Mouse (Mus musculus) lung, embryonic 16.5 days (tissue): ENCODE results near the gene Cbarp. TPM values are rescaled to one million over a fixed set of nuclear protein-coding genes. Genes with fewer than 3 reads are reported as not detected.

Experiments used
- ATAC-seq: fragments of 200-750 bp; cut with Nextera tagmentation; 2 replicates; pipeline ENCODE4 v1.8.0; 2017; ENCODE audit warnings: low read depth, mild to moderate bottlenecking, moderate library complexity
- H3K27ac ChIP-seq: fragments of 300-500 bp; sonication (generic); 2 replicates; pipeline ENCODE4 v1.5.1; 2014; ENCODE audit warnings: mild to moderate bottlenecking, control low read depth, low read length
- H3K27me3 ChIP-seq: fragments of 300-500 bp; sonication (generic); 2 replicates; pipeline ENCODE4 v1.6.1; 2014; ENCODE audit warnings: low read depth, low read length, mixed read lengths; ENCODE audit not compliant: control insufficient read depth, insufficient read depth
- H3K36me3 ChIP-seq: fragments of 300-500 bp; sonication (generic); 2 replicates; pipeline ENCODE4 v1.6.1; 2014; ENCODE audit warnings: low read length; ENCODE audit not compliant: control insufficient read depth, insufficient read depth
- H3K4me1 ChIP-seq: fragments of 300-500 bp; sonication (generic); replicated peaks from 2 replicates; pipeline ENCODE4 v1.6.1; 2014; ENCODE audit warnings: low read length, mixed read lengths; ENCODE audit not compliant: control insufficient read depth, insufficient read depth
- H3K4me2 ChIP-seq: fragments of 300-500 bp; sonication (generic); 2 replicates; pipeline ENCODE4 v1.6.1; 2014; ENCODE audit warnings: low read depth, low read length, control low read depth
- H3K4me3 ChIP-seq: fragments of 300-500 bp; sonication (generic); 2 replicates; pipeline ENCODE4 v1.5.1; 2014; ENCODE audit warnings: mild to moderate bottlenecking, low read length, control low read depth
- H3K9ac ChIP-seq: fragments of 300-500 bp; sonication (generic); 2 replicates; pipeline ENCODE4 v1.6.1; 2014; ENCODE audit warnings: low read length, control low read depth
- H3K9me3 ChIP-seq: fragments of 300-500 bp; sonication (generic); 2 replicates; pipeline ENCODE4 v1.6.1; 2016; ENCODE audit warnings: low read length; ENCODE audit not compliant: control insufficient read depth
- WGBS: fragments of 180-500 bp; shearing (Covaris S2); extraction: QIAGEN DNeasy Blood & Tissue Kit; methylation state at CpG from one replicate; pipeline ENCODE4 v1.1.7; 2014; 5-methylcytosine and 5-hydroxymethylcytosine counted together
- polyA plus RNA-seq: library from polyadenylated mRNA; unstranded; fragments of >200 nt; fragmentation: Nextera tagmentation; extraction: Ambion mirVana; gene quantifications from 2 replicates; pipeline ENCODE4 v1.2.1, GENCODE M21; 2015

The Cbarp gene
- polyA plus RNA-seq, 1 experiment from 2014 or later: 3.9 TPM

GRCm38 (mm10) chr10:80159021-80159560 lies 18.5 kb upstream of the Cbarp start:
- H3K36me3 ChIP-seq: peaks cover 33% of the 10 kb centered on the region
- H3K4me2 ChIP-seq: peak overlapping the region; percentile 76
- peak overlapping the region; percentile 60 for H3K9ac ChIP-seq
- H3K4me1 ChIP-seq: peaks cover 90% of the 10 kb centered on the region
- peak; percentile 1; the same call in 1 of the 2 replicates for ATAC-seq
- H3K9me3 ChIP-seq: no peaks in the 10 kb centered on the region
- H3K27me3 ChIP-seq: no peaks in the 10 kb centered on the region
- peak overlapping the region; percentile 95 for H3K27ac ChIP-seq
- WGBS: 6% methylated on average over 12 of the region's 12 CpGs
- peak overlapping the region; percentile 50 for H3K4me3 ChIP-seq

GRCm38 (mm10) chr10:80158307-80158986 lies 17.8 kb upstream of the Cbarp start:
- Histone ChIP-seq H3K4me1 (peaks cover 92% of the 10 kb centered on the region), H3K9ac (peak overlapping the region; percentile 49), H3K9me3 (no peaks in the 10 kb centered on the region), H3K27ac (peak overlapping the region; percentile 95), H3K27me3 (no peaks in the 10 kb centered on the region), H3K4me2 (peak overlapping the region; percentile 76), H3K4me3 (no peak overlapping the region), H3K36me3 (peaks cover 40% of the 10 kb centered on the region)
- WGBS: 5% methylated on average over 18 of the region's 18 CpGs
- peak; percentile 5 for ATAC-seq

GRCm38 (mm10) chr10:80157141-80157929 lies 16.7 kb upstream of the Cbarp start:
- Histone ChIP-seq H3K27ac (peak overlapping the region; percentile 73), H3K4me2 (no peak overlapping the region), H3K4me3 (no peak overlapping the region), H3K36me3 (peaks cover 43% of the 10 kb centered on the region), H3K27me3 (no peaks in the 10 kb centered on the region), H3K9ac (peak overlapping the region; percentile 29; the same call in 1 of the 2 replicates), H3K4me1 (peaks cover 94% of the 10 kb centered on the region), H3K9me3 (no peaks in the 10 kb centered on the region)
- no peak for ATAC-seq
- whole genome bisulfite sequencing: 46% methylated on average over 15 of the region's 15 CpGs

- no peak for ATAC-seq
- H3K4me2 ChIP-seq: no peak overlapping the region
- 40% methylated on average over 7 of the region's 7 CpGs for WGBS
- H3K9me3 ChIP-seq: no peaks in the 10 kb centered on the region
- peak overlapping the region; percentile 22; the same call in 1 of the 2 replicates for H3K9ac ChIP-seq
- H3K27ac ChIP-seq: peak overlapping the region; percentile 73
- H3K27me3 ChIP-seq: no peaks in the 10 kb centered on the region
- peaks cover 45% of the 10 kb centered on the region for H3K36me3 ChIP-seq
- H3K4me1 ChIP-seq: peaks cover 94% of the 10 kb centered on the region
- H3K4me3 ChIP-seq: no peak overlapping the region
Measured at GRCm38 (mm10) chr10:80156752-80157053, 16.1 kb upstream of the Cbarp start.

- H3K27ac ChIP-seq: peak overlapping the region; percentile 73
- WGBS: 72% methylated on average over 29 of the region's 29 CpGs
- no peaks in the 10 kb centered on the region for H3K9me3 ChIP-seq
- H3K4me2 ChIP-seq: no peak overlapping the region
- H3K4me1 ChIP-seq: peaks cover 91% of the 10 kb centered on the region
- no peak for ATAC-seq
- no peak overlapping the region for H3K4me3 ChIP-seq
- peaks cover 48% of the 10 kb centered on the region for H3K36me3 ChIP-seq
- H3K27me3 ChIP-seq: no peaks in the 10 kb centered on the region
- peak overlapping the region; percentile 22; the same call in 1 of the 2 replicates for H3K9ac ChIP-seq
Measured at GRCm38 (mm10) chr10:80156002-80156751, 15.5 kb upstream of the Cbarp start.

- Histone ChIP-seq H3K27ac (0 out of 2 replicates have a peak overlapping the region, but pooled peaks have one; percentile 73), H3K9ac (no peak overlapping the region), H3K4me2 (no peak overlapping the region)
Measured at GRCm38 (mm10) chr10:80155277-80155676, 14.6 kb upstream of the Cbarp start.

GRCm38 (mm10) chr10:80154384-80154783 lies 13.7 kb upstream of the Cbarp start:
- Histone ChIP-seq H3K4me2 (no peak overlapping the region), H3K9ac (no peak overlapping the region), H3K4me3 (no peak overlapping the region), H3K27me3 (no peaks in the 10 kb centered on the region), H3K36me3 (peaks cover 48% of the 10 kb centered on the region), H3K27ac (no peak overlapping the region), H3K9me3 (no peaks in the 10 kb centered on the region), H3K4me1 (peaks cover 78% of the 10 kb centered on the region)
- ATAC-seq: no peak
- 80% methylated on average over 7 of the region's 7 CpGs for WGBS

More at GRCm38 (mm10) chr10:80155277-80155676, 14.6 kb upstream of the Cbarp start:
- 9% methylated on average over 1 of the region's 1 CpGs for WGBS
- no peak for ATAC-seq
- Histone ChIP-seq H3K4me1 (peaks cover 82% of the 10 kb centered on the region), H3K27me3 (no peaks in the 10 kb centered on the region), H3K9me3 (no peaks in the 10 kb centered on the region), H3K36me3 (peaks cover 48% of the 10 kb centered on the region), H3K4me3 (no peak overlapping the region)

GRCm38 (mm10) chr10:80153713-80154112 lies 13.1 kb upstream of the Cbarp start:
- Histone ChIP-seq H3K27me3 (no peaks in the 10 kb centered on the region), H3K9ac (peak overlapping the region; percentile 98; the same call in 1 of the 2 replicates), H3K4me1 (peaks cover 72% of the 10 kb centered on the region), H3K4me3 (no peak overlapping the region), H3K27ac (no peak overlapping the region; the same call in 1 of the 2 replicates), H3K4me2 (no peak overlapping the region), H3K9me3 (no peaks in the 10 kb centered on the region), H3K36me3 (peaks cover 48% of the 10 kb centered on the region)
- ATAC-seq: no peak
- 68% methylated on average over 19 of the region's 19 CpGs for whole genome bisulfite sequencing
